Mouse (Mus musculus) bone marrow macrophage, adult 2 months (primary cell): ENCODE measurements around the gene Hapln4.

Source experiments
- CTCF ChIP-seq: IDR thresholded peaks from 2 replicates; pipeline ENCODE4 v1.5.1; 2012; ENCODE audit warnings: low read depth, mild to moderate bottlenecking, low read length, moderate library complexity
- POLR2A ChIP-seq: IDR thresholded peaks from 2 replicates; pipeline ENCODE4 v1.6.1; 2012; ENCODE audit warnings: mild to moderate bottlenecking, low read depth, low read length, borderline replicate concordance

GRCm38 (mm10) chr8:70083285-70083684 lies at the start of gene Hapln4:
- TF ChIP-seq POLR2A = no peak
- TF ChIP-seq CTCF = no peak
